Mouse (Mus musculus): ENCODE results near the gene Spsb4.

GRCm38 (mm10) chr9:97051176-97051575 is 32.5 kb upstream of the Spsb4 start:
- no peak for TF ChIP-seq GATA1 (IDR thresholded peaks at IDR 0.05; ENCODE audit: low read length)
- TF ChIP-seq TAL1 (IDR thresholded peaks at IDR 0.05; ENCODE audit: low read length), result no peak

Data from erythroblast, embryonic 14.5 days (primary cell).